Mouse (Mus musculus): ENCODE data around the gene Smg9.

The Smg9 gene

DNA sequence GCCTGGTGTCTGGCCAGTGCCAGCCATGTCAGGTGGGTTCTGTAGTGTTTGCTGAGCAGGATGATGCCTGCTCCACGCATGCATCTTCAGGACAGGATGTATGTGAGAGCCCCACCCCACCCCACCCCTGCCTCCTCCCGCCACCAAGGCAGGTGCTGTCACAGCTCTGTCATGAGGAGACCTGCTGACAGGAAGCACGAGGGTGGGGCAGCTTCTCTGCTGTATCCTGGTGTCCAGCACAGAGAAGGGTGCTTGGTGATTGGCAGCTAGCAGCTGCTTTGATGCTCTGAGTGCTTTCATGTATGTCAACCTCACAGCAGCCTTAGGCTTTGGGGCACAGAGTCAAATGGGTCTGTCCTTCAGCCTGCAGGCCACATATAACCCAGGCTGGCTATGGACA lies 14.2 kb downstream of the Smg9 start:
- DNase-seq: no peak

DNA sequence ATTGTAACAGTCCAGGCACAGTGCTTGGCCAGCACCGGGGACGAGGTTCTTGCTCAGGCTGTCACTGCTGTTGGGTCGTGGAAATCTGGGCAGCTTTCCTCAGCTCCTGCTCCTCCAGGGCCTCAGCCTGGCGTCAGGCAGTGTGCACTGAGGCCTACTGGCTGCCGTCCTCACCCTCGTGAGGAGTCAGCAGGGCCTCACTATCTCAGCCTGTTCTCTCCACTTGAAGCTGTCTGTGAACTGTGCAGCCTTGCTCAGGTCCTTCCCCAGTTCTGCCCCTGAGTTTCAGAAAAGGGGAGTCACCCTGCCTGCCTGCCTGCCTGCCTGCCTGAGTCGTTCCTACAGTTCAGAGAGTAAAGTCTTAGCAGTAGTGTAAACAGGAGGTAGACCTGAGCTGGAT lies 15.8 kb downstream of the Smg9 start:
- DNase-seq: no peak

DNA sequence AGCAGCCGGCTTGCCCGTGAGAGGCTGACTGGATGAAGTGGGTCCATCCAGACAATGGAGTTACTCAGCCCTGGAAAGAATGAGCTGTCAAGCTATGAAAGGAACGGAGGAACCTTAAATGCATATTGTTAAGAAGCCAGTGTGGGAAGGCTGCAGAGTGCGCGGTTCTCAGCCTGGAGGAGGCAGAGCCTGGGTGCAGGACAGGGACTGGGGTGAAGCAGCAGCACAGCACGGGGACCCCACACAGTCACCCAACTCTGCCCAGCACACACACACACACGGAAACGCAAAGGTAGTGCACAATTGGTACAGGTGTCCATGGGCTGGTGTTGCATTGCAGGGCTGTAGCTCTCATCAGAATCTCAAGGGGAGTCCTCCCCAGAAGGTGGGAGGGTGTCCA lies 20.2 kb downstream of the Smg9 start:
- DNase-seq: no peak

DNA sequence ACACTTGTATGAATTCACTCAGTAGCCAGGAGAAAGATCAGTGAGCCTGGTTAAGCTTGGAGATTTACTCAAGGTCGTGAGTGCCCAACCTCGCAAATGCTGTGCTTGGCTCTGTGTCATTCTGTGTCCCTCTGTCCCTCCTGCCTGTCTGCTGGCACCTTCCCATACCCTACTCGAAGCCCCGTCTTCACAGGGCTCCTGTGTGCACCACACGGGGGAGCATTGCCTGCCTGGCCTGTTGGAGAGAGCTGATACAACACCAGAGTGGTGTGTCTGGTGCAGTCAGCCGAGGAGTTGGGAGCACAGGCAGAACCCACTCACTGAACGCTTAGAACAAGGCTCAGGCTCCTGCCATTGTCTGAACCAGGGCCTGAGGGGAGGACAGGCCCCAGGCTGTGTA lies 22.2 kb downstream of the Smg9 start:
- no peak for DNase-seq

DNA sequence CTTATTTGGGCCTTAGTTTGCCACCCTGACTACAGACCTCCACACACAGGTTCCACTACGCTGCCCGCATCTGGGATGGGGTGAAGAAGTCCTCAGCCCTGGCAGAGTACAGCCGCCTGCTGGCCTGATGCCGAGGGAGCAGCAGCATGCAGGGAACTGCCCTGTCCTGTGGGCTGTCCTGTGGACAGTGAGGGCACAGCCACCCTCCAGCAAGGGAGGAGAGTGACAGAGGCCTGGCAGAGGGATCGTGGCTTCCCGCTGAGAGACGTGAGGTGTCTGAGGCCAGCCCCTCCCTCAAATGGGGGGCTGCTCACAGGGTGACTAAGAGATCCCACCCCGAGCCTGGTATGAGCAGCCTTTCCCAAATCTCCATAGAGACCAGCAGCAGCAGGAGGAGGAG lies 22.8 kb downstream of the Smg9 start:
- DNase-seq: peak; percentile 45

DNA sequence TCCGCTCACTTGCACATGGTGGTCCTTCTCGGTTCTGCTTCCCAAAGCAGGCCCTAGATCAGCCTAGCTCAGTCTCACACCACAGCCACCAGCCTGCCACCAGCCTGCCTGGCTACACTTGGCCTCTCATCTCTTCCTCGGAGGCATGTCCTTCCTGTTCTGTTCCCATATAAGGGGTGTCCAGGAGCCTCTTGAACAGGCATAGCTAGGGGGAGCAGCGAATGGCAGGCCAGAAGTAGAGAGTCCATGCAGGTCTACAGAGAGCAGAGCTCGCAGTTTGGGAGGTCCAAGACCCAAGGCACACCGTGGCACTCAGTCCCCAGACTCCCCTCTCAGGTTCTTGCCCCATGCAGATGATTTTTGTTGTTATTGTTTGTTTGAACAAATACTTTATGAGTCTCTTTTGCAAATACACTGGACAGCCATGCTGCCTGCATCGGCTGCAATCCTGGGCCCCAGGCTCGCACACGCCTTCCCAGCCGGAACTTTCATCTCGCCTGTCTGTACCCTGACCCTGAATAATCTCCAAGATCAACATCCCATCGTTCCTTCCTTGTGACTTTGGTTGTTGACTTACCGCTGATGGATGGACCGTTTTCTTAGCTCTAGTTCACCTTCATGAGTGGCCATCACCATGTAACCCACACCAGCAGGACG lies 23.8 kb downstream of the Smg9 start:
- DNase-seq: no peak

DNA sequence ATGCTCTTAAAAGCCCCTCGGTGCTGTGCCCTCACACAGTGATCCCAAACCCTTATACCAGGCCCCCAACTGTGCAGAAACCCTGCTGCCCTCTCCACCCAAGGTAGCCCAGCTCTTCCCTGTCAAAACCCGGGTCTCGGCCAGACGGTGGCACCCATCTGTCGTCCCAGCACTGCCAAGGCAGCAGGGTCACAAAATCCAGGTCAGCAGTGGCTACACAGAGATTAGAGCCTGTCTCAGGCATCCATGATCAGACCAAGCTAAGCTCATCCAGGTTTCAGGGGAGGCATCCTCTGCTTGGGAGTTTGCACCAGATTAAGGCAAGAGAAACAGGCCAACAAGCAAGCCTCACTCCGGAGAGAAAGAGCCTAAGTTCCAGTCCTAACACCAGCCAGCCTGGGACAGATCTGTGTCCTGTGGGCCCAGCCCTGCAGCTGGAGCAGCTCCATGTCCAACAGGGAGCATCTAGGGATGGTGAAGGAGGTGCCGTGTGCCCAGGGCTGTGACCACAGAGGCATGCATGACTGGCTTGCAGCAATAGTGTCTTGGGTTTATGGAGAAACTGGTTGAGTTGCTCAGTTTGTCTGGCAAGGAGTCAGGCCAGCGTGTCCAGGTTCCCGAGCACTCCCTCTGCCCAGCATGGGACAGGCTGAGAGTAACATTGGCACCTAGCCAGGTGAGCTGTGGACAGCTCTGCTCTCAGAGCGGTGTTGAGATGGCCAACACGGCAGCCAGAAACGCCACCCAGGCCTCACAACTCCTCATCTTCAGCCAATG lies 24.7 kb downstream of the Smg9 start:
- peak; percentile 78 for DNase-seq

DNA sequence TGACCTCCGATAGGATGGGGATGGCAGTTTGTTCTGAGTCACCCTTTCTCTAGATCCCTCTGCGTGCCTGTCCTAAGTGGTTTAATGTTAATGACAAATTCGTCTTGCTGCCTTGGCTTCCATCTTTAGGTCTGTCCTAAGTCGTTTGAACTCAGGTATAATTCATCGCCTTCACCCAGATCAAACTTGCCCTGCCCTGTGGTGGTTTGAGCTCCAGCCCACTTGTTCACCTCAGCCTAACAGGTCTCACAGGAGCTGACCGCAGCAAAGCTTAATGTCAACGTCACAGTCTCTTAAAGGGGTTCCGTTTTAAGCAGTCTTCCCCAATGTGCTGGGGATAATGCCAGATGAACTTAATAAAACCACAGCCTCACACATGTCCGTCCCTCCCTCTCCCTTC lies 26.5 kb downstream of the Smg9 start:
- DNase-seq: no peak

DNA sequence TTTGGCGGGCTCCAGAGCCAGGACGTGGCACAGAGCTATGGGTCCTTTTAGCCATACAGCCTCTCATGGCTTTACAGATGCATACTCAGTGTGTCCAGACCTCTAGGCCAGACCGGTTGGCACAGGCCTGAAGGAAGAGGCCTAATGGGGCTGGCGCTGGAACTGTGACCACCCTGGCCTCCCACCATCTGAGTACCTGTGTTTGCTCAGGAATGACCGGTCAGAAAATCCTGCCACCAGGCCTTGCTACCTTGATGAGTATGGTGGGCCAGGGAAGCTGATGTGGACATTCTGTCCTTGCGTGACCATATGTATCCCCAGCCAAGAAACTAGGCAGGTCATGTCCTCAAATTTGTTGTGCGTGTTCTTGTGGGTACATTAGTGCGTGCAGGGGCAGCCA lies 27.7 kb downstream of the Smg9 start:
- DNase-seq: no peak

DNA sequence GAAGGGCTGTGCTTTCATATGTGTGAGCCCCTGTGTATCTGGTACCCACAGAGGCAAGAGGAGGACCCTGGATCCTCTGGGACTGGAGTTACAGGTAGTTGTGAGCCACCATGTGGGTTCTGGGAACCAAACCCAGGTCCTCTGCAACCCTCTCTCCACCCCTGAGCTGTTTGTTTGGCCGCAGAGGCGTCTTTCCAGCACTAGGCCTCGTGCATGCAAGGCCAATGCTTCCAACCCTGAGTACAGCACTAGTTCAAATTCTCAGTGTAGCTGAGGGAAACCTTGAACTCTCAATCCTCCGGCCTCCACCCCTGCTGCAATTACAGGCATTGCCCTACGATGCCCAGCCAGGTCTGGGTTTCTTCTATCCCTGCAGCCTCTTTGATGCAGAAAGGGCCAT lies 29.3 kb downstream of the Smg9 start:
- DNase-seq: no peak

DNA sequence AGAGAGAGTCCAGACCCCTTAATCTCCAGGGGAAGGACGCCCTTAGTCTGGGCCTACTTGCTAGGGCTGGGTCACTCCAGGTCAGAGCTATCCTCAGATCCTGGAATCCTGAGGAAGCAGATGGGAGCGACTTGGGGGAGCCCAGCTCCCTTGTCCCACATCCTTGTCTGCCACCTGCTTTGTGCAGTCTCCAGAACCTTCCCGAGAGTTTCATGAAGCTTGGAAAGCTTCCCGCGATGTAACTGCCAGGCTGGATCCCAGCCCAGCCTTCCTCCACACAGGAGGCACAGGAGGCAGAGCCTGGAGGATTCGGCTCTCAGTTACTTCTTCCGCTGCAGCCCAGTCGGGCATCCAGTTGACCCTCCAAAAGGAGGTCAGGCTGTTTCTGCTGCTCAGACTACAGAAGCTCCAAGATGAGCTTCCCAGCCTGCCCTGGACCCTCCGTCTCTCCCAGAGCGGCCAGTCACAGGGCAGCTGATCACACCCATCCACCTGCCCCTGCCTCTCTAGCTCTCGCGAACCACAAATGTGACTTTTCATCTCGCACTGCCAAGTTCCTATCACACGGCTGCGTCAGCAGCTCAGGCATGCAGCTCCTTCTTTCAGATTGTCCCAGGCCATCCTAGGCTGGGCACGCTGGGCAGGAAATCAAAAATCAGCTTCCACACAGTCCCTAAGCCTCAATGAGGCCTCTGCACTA lies 30.1 kb downstream of the Smg9 start:
- peak; percentile 97 for DNase-seq

DNA sequence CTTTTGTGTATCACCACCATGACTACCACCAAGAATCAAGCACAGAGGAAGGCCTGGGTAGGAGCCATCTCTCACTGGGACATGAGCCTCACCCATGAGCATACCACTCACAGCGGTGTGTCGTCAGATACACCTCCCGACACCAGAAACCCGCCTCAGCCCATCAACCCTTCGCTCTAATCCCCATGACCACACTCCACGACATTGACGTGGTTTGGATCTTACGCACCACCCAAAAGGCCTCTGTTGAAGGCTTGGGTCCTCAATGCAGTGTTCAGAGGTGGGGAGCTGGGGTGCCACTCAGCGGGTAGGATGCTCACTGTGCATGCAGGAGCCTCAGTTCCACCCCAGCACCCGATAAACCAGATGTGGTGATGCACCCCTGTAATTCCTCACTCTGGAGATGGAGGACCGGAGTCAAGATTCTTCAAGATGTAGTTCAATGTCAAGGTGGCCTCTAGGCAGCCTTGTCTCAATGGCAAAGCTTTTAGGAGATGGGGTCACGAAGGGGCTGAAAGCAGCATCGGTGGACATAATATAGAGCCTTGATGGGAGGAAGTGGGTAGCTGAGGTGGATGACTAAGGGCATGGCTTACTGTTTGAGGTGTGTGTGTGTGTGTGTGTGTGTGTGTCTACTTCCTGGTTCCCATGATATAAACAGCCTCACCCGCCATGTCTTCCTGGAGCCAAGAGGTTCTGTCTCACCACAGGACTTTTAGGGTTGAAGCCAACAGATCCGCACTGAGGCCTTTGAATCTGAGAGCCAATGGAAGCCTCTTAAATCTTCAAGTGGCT lies 31.3 kb downstream of the Smg9 start:
- DNase-seq: no peak

DNA sequence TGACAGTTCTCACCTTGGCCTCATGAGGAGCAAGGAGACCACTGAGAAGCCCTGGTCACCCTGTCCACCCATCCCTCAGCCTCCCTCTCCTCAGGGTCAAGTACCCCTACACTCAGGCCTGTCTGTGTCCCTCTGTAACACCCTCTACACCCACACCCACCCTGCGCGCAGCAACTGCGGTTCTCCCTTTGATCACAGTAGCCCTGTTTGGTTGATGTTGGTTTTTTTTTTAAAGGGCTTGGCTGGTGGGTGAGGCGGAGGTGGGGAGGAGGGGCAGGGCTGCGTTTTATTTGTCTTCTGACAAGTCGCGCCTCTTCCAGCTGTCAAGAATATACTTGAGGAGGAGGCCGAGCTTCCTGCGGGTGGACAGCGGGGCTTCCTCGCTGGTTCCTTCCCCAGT lies 32.3 kb downstream of the Smg9 start:
- no peak for DNase-seq

DNA sequence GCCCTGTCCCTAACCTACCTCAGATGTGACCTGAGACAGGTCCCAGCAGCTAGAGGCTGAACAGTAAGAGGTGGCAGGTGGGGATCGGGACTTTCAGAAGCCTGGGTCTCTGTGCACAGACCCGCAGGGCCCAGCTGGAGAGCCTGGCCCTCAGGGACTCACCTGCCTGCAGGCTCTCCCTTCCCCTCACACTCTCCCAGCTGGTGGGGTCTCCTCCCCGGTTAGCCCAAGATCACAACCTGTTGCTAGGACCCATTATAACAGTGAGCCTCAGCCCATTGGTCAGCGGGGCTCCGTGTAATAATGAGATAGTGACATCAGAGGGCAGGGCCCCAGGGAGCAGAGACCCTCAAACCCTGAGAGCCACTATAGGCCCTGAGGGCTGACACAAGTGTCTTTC lies 35.9 kb downstream of the Smg9 start:
- no peak for DNase-seq

DNA sequence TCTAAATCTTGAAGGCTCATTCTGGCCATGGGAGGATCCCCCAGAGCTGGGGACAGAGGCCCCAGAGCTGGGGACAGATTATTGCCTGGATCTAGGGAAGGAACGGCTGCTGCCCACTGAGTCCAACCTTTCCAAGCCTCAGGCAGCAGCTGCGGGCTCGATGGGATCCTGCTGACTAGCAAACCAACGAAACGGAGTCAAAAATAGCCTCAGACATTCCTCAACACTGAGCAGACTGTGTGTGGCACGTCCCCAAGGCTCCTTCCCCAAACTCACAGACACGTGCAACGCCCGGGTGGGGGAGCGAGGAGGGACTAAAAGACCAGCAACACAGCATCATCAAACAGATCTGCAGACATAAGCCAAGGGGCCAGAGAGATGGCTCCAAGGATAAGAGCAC lies 38.6 kb downstream of the Smg9 start:
- no peak for DNase-seq

DNA sequence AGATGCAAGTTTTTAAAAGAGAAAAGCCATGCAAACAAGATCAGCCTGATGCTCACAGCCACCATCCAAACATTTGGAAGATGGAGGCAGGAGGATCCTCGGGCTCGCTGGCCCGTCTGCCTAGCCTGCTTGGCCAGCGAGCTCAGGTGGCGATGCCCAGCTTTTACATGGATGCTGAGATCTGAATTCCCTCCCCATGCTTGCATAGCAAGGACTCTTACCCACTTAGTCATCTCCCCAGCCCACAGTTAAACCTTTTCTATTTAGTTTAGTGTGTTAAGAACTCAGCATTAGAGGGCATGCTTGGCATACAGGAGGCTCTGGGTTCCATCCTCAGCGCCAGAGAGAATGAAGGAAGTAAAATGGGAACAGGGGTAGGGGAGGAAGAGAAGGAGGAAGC lies 39.8 kb downstream of the Smg9 start:
- DNase-seq: no peak

DNA sequence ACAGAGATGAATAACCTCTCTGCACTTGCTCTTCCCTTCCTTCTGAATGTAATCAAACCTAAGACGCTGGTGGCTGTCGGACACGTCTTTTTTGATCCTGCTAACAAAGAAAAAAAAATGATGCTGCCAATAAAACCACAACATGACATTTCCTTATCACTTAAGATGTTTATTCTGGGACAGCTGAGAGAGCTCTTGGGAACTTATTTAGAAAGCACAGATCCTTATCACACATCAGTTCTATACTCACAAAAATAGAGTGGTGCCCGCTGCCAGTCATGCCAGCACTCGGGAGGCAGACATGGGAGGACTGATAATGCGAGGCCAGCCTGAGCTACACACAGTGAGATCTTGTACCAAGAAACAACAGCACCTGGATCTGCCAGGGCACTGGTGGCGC lies 40.5 kb downstream of the Smg9 start:
- no peak for DNase-seq

DNA sequence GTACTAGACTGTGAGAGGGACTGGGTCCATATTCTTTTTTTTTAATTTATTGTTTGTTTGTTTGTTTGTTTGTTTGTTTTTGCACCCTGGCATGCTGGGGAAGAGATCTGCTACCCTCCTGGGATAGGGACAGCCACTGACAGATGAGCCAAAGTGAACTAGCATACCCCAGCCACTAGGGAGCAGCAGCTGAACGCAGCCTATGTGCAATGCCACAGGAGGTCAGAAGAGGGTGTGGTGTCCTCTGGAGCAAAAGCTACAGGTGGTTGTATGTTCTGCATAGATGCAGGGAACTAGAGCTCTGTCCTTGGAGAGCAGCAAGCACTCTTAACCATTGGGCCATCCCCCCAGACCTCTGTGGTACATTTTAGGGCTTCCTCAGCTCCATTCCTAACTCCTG lies 42.4 kb downstream of the Smg9 start:
- no peak for DNase-seq

DNA sequence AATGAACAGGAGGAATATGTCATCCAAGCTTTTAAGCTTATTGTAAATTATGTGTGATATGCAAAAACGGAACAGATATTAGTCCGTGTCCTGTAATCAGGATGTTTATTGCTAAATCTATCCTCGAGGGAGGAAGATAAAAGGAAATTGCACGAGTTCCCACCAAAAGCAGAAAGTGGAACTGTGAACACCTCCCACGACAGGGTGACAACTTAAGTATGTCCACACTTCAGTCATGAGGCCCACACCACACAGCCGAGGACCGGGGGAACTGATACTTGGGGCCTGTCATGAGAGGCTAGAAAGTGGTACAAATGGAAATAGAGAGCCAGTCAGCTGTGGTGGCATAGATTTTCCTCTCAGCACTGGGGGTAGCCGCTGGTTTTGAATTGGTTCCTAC lies 42.9 kb downstream of the Smg9 start:
- DNase-seq: no peak

DNA sequence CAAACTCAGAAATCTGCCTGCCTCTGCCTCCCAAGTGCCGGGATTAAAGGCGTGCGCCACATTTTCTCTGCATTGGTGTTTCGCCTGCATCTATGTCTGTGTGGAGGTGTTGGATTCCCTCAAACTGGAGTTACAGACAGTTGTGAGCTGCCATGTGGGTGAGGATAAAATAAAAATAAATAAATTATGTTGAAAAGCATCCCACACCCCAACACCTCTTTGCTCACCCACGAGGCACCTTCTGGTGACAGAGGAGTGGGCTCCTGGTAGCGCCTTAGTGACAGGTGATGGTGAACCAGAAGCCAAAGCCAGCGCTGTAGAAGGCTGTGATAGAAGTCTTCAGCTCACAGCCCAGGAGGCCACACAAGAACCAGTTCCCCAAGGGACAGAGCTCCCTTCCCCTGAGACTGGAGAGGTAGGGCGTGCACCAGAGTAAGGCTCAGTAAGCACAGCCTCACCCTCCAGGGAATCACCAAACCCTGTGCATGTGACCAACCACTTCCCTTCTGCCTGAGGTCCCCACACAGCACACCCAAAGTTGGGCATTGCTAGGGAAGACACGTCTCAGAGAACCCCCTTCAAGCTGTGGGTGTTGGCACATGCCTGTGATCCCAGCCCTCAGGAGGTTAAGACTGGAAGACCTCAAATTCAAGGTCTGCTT lies 46.0 kb downstream of the Smg9 start:
- no peak for DNase-seq

DNA sequence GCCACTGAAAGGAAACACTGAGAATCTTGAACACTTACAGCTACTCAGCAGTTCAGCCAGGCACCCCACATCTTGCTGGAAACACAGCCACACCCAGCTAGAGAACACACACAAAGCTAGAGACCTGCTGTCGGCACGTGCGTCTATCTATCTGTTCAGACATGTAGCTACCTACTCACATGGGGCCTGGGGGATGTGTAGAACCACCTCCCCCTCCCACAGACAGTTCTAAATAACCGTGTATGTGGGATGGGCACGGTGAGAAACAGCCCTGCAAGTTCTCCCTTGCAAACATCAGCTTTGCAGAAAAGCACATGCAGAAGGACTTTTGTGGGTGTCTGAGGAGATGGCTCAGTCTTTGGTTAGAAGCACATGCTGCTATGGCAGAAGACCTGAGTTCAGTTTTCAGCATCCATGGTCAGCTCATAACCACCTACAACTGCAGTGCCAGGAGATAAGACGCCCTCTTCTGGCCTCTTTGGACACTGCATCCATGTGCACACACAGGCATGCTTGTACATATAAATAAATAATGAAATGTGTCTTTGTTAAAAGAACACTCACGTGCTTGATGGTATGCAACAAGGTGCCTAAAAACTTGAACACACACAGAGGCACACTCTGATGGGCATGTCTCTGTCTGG lies 47.4 kb downstream of the Smg9 start:
- no peak for DNase-seq

DNA sequence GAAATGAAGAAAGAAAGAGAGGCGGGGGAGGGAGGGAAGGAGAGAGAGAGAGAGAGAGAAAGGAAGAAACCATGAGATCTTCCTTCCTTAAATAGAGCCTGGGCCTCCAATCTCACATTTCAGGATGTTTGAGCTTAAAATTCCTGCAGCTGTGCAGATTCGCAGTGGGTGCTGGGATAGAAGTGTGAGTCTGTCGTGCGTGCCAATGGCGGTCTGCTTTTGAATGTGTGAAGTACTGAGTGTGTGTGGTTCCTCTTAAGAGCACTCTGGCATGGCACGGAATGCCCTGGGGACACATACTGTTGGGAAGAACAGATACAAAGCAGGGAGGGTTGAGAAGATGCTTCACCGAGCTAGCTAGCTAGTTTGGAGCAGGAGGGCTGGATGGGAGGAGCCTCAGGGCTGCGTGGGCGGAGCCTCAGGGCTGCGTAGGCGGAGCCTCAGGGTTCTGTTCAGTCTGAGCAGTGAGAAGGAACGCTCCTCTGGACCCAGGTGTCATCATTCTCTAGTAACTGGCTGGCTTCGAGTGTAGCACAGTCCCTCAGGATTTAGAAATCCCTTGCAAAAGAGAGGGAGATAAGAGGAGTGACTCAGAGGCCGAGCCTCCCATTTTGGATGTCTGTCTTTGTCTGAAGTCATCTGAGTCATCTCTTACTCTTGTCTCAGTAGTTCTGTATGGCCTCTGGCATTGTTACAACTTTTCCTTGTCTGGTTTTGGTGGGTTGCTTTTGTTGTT lies 49.5 kb downstream of the Smg9 start:
- no peak for DNase-seq

All from cerebellum, adult 8-10 months (tissue).